Mouse (Mus musculus) hindbrain, embryonic 10.5 days (tissue): ENCODE results near the gene 4930467E23Rik. TPM values are rescaled to one million over a fixed set of nuclear protein-coding genes. Genes with fewer than 3 reads are reported as not detected.
"Not testable (repeated sequence)": the region's sequence is repeated elsewhere in the genome, so short reads cannot be mapped to it uniquely, and the experiment has no call there.

Experiments
- DNase-seq: peaks from one replicate; pipeline ENCODE4 v3.0.0-alpha.2; 2017; ENCODE audit warnings: low spot score
- H3K27ac ChIP-seq: fragments of 300-500 bp; sonication (generic); 2 replicates; pipeline ENCODE4 v1.5.1; 2016; ENCODE audit warnings: mild to moderate bottlenecking, moderate library complexity
- H3K27me3 ChIP-seq: fragments of 300-500 bp; sonication (generic); 2 replicates; pipeline ENCODE4 v1.6.1; 2016; ENCODE audit warnings: mild to moderate bottlenecking; ENCODE audit not compliant: poor library complexity, insufficient read depth, severe bottlenecking
- H3K36me3 ChIP-seq: fragments of 300-500 bp; sonication (generic); 2 replicates; pipeline ENCODE4 v1.6.1; 2016; ENCODE audit warnings: mild to moderate bottlenecking, moderate library complexity
- H3K4me1 ChIP-seq: fragments of 300-500 bp; sonication (generic); replicated peaks from 2 replicates; pipeline ENCODE4 v1.6.1; 2016; ENCODE audit warnings: mild to moderate bottlenecking
- H3K4me3 ChIP-seq: fragments of 300-500 bp; sonication (generic); 2 replicates; pipeline ENCODE4 v1.5.1; 2016; ENCODE audit warnings: mild to moderate bottlenecking, moderate library complexity
- H3K9me3 ChIP-seq: fragments of 300-500 bp; sonication (generic); 2 replicates; pipeline ENCODE4 v1.6.1; 2016; ENCODE audit warnings: mild to moderate bottlenecking, moderate library complexity
- WGBS: fragments of 180-500 bp; shearing (Covaris S2); methylation state at CpG from one replicate; pipeline ENCODE4 v1.1.7; 2016; 5-methylcytosine and 5-hydroxymethylcytosine counted together
- polyA plus RNA-seq: library from polyadenylated mRNA; unstranded; fragments of >200 nt; fragmentation: Nextera tagmentation; extraction: Ambion mirVana; gene quantifications from 2 replicates; pipeline ENCODE4 v1.2.1, GENCODE M21; 2016

The 4930467E23Rik gene
- polyA plus RNA-seq, 1 experiment from 2014 or later = 0.07 TPM

DNA sequence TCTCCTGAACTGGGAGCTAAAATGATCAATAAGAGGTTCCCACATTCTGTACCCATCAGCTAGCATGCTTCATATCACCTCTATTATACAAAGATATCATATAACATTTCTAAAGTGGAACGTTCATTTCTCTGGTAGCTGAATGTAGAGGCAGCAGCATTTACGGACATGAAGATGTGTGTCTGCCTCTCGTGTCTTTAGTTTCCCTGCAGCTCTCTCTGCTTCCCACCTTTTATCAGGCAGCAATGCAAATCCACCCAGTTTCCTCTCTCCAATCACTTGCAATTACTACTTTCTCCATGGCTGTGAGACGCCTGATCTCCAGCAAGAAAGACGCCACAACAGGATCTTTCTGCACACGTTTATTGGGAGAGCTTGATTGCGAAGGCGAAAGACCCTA is 49.5 kb downstream of the 4930467E23Rik start:
- not testable (repeated sequence) for H3K36me3 ChIP-seq, H3K4me3 ChIP-seq, H3K27me3 ChIP-seq, H3K27ac ChIP-seq, H3K4me1 ChIP-seq, DNase-seq
- H3K9me3 ChIP-seq = peaks cover 16% of the 10 kb centered on the region
- 92% methylated on average over 8 of the region's 8 CpGs for WGBS

DNA sequence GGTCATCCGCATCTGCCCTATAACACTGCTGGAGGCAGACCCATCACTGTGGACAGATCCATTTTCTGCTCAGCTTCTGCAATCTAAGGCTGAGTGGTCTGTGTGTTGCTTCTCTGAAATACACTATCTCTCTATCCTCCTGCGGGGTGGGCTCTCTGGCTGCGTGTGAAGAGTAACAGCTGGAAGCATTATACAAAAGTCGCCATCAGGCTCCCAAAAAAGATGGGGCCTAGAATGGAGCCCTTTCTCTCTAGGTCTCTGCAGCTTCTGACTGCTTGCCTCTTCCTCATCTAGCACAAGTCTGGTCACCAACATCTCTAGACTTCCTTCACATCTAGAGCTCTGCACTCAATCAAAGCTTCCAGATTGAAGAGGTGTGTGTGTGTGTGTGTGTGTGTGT is 50.8 kb downstream of the 4930467E23Rik start:
- not testable (repeated sequence) for H3K36me3 ChIP-seq, H3K27me3 ChIP-seq, DNase-seq, H3K4me1 ChIP-seq, H3K27ac ChIP-seq, H3K4me3 ChIP-seq
- H3K9me3 ChIP-seq = peaks cover 20% of the 10 kb centered on the region
- 92% methylated on average over 4 of the region's 4 CpGs for WGBS

DNA sequence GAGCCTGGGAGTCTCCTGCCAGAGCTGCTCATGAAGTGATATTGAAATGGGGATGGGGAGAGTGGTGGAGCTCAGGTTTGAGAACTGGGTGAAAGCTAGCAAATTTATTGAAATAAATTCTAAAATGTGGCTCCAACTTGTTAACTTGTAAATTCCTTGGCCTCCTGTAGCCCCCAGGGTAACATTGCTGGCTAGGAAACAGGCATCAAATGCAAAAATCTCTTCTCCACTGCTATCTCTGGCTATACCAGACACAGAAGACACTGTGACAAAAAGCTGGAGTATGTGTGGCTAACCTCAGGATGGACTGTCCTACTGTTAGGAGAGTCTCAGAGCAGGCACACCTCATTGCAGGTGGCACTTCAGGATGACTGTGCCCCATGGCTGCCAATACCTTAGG is 51.3 kb downstream of the 4930467E23Rik start:
- not testable (repeated sequence) for H3K36me3 ChIP-seq, DNase-seq, H3K27me3 ChIP-seq, H3K4me1 ChIP-seq, H3K4me3 ChIP-seq, H3K27ac ChIP-seq
- H3K9me3 ChIP-seq = peaks cover 20% of the 10 kb centered on the region

DNA sequence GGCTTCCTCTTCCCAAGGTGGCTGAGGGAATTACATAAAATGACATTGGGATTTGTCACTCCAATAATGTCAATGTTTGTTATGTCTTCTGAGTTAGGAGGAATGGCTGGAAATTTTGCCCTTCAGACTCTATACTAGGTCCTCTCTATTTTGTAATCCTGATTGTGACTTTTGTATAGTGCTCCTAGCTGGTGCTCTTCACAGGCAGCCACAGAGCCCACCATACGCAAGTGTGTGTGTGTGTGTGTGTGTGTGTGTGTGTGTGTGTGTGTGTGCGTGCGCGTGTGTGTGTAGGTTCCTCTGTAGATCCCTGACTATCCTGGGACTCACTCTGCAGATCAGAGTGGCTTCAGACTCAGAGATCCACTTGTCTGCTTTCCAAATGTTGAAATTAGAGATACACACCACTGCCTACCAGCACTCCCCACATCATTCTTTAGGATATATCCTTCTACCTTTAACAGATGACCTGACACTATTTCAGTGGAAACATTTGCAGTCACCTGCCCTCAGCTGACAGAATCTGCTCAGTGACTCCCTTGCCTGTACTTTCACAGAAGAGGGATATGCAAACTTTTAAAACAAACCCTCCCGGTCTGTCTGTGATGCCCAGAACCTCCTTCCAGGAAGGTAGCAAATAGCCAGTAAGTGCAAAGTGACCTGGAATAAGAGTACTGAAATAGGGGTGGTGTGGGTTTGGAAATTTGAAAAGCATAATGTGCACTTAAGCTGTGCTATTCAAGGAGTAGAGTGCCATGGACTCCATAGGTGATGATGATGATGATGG is 52.1 kb downstream of the 4930467E23Rik start:
- 95% methylated on average over 5 of the region's 5 CpGs for WGBS

DNA sequence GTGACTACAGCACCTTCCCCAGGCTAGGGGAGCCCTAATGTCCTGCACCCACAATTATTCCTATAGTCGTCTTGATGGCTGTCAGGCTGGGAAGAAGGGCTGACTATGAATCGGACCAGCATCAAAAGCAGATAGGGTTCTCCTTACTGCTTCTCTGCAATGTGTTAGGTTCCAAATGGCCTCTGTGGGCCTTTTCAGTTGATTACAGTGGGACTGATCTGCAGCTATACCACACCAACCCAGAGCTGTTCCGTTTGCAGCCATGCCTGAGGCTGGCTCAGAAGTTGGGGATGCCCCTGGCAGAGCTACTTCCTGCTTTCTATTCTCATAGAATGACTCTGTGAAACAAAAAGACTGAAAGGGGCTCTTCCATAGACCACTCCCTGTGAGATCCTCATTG is 53.4 kb downstream of the 4930467E23Rik start:
- DNase-seq, H3K36me3 ChIP-seq, H3K27me3 ChIP-seq, H3K4me1 ChIP-seq, H3K27ac ChIP-seq, H3K4me3 ChIP-seq: not testable (repeated sequence)
- WGBS = 83% methylated on average over 3 of the region's 3 CpGs
- H3K9me3 ChIP-seq = peaks cover 15% of the 10 kb centered on the region

More for the DNA sequence above, 52.1 kb downstream of the 4930467E23Rik start:
- H3K36me3 ChIP-seq, DNase-seq, H3K4me1 ChIP-seq, H3K27ac ChIP-seq, H3K4me3 ChIP-seq, H3K27me3 ChIP-seq: not testable (repeated sequence)
- peaks cover 20% of the 10 kb centered on the region for H3K9me3 ChIP-seq

DNA sequence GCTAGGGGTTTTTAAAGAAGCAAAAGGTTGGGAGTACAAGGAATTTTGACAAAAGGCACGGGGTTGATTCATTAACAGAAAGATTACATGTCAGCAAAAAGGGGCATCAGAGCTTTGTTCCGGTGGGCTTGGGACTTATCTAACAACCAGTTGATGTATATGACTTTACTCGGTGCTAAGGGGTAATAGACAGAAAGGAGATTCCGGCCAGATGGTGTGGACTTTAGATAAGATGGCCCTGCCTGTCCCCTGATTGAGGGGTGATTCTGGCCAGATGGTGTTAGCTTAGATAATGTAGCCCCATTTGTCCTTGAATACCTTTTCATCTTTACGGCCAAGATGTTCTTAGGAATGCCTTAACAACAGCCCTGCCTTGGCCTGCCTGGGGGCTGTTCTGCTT is 54.5 kb downstream of the 4930467E23Rik start:
- H3K27me3 ChIP-seq, H3K36me3 ChIP-seq, H3K4me3 ChIP-seq, H3K27ac ChIP-seq, DNase-seq, H3K4me1 ChIP-seq: not testable (repeated sequence)
- 88% methylated on average over 2 of the region's 5 CpGs for WGBS
- H3K9me3 ChIP-seq = peaks cover 14% of the 10 kb centered on the region

DNA sequence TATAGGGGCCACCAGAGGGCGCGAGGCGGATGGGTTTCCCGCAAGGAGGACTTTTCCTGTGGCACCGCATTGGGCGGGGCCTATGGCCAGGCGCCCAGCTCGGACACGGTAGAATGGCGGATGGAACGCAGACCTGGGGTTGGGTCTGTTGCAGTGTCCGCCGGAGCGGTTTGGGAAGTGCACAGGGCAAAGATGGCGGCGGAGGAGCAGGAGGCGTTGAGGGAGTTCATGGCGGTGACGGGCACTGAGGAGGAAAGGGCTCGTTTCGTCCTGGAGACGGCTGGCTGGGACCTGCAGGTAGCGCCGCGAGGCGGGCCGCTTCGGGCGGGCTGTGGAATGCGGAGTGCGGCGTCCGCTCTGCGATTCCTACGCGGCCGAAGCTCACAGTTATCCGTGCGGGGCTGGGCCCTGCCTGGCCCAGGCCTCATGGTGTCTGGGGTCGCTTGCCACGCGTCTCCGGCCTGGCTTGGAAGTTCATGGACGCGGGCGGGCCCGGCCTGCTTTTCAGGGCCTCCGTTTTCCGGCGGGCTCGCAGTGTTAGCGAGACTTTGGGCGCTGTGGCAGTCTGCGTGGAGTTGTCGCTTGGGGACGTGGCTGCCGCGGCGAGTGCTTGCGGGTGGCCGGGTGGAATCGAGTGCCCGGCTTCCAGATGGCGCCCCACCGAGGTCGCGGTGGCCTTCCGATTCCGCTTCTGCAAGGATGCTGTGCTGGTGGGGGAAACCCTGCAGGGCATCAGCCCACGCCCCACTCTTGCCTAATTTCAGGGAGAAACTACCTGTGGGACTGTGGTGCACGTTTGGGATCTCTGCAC is 55.4 kb downstream of the 4930467E23Rik start:
- Histone ChIP-seq H3K9me3 (peaks cover 14% of the 10 kb centered on the region), H3K27ac (peak overlapping the region; percentile 91), H3K4me3 (peak overlapping the region; percentile 60)
- H3K27me3 ChIP-seq, H3K4me1 ChIP-seq, H3K36me3 ChIP-seq: not testable (repeated sequence)
- WGBS = 13% methylated on average over 71 of the region's 71 CpGs
- peak; percentile 94 for DNase-seq

DNA sequence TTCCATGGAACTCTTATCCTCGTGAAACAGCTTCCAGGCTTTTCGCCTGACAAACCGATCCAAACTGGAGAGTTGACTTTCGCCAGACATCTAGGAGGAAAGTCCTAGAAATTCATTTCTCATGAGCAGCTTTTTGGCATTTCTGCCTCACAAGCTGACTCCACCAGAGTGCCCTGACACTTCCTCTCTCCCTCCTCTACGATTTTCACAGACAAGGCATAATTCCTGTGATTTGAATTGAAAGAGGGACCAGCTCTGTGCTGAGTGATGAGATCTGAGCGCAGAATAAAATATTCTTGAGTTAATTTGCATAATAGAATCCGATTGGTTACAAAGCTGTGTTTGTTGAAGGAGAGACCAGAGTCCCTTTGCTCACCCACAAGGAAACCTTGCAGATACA is 63.3 kb downstream of the 4930467E23Rik start:
- H3K4me1 ChIP-seq, DNase-seq, H3K9me3 ChIP-seq, H3K27ac ChIP-seq, H3K36me3 ChIP-seq, H3K27me3 ChIP-seq, H3K4me3 ChIP-seq: not testable (repeated sequence)
- WGBS = 85% methylated on average over 7 of the region's 7 CpGs

Other genes with a start within 250 kb of the 4930467E23Rik start
- not detected in 2 replicates for gene Defb7, start 234.5 kb upstream of the 4930467E23Rik start, polyA plus RNA-seq
- gene Gm31371, start 173.8 kb downstream of the 4930467E23Rik start, polyA plus RNA-seq = not detected in 2 replicates